Mouse (Mus musculus): ENCODE data around the gene Pex26. TPM values are rescaled to one million over a fixed set of nuclear protein-coding genes. Genes with fewer than 3 reads are reported as not detected.

Gene Pex26
- polyA plus RNA-seq, 1 experiment = 0.23 TPM

DNA sequence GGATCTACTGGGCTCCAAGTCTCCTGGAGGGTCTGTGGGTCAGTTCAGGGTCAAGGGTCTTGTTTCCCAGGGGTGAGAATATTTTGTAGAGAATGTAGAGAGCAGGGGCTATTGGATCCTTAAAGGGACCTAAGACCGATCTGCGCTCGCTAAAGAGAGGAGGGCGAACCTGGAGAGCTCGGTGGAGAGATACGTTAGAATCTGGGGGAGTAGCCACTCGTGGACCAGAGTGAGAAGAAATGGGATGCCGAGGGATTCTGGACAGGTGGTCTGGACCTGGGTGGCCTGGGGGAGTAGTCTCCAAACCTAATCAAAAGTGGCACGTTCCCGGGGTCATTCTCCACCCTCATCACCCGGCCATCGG lies 27.4 kb downstream of the Pex26 start:
- Histone ChIP-seq H3K27me3 (ENCODE audit: control insufficient read depth) (peaks cover 58% of the 10 kb centered on the region), H3K9me3 (ENCODE audit: control insufficient read depth, low read length) (peaks cover 3% of the 10 kb centered on the region; the same call in 1 of the 2 replicates), H3K36me3 (ENCODE audit: control insufficient read depth) (no peaks in the 10 kb centered on the region), H3K4me3 (replicated peaks) (peak overlapping the region; percentile 17), H3K4me1 (ENCODE audit: control insufficient read depth) (no peaks in the 10 kb centered on the region; the same call in 1 of the 2 replicates)
- no peak for TF ChIP-seq TAL1 (IDR thresholded peaks at IDR 0.05; ENCODE audit: low read length)
- no peak for TF ChIP-seq GATA1 (IDR thresholded peaks at IDR 0.05; ENCODE audit: low read length)

GRCm38 (mm10) chr6:121211743-121212142 lies 28.3 kb downstream of the Pex26 start:
- Histone ChIP-seq H3K4me3 (replicated peaks) (no peak overlapping the region), H3K36me3 (ENCODE audit: control insufficient read depth) (no peaks in the 10 kb centered on the region), H3K4me1 (ENCODE audit: control insufficient read depth) (no peaks in the 10 kb centered on the region; the same call in 1 of the 2 replicates), H3K27me3 (ENCODE audit: control insufficient read depth) (peaks cover 58% of the 10 kb centered on the region), H3K9me3 (ENCODE audit: control insufficient read depth, low read length) (peaks cover 3% of the 10 kb centered on the region; the same call in 1 of the 2 replicates)
- TF ChIP-seq GATA1 (IDR thresholded peaks at IDR 0.05; ENCODE audit: low read length) = no peak
- no peak for TF ChIP-seq TAL1 (IDR thresholded peaks at IDR 0.05; ENCODE audit: low read length)

- TF ChIP-seq GATA1 (IDR thresholded peaks at IDR 0.05; ENCODE audit: low read length) (no peak), TAL1 (IDR thresholded peaks at IDR 0.05; ENCODE audit: low read length) (no peak)
Measured at GRCm38 (mm10) chr6:121212988-121213387, 29.5 kb downstream of the Pex26 start.

GRCm38 (mm10) chr6:121214221-121214620 lies 30.8 kb downstream of the Pex26 start:
- H3K9me3 ChIP-seq (ENCODE audit: control insufficient read depth, low read length) = no peaks in the 10 kb centered on the region; the same call in 1 of the 2 replicates
- TF ChIP-seq GATA1 (IDR thresholded peaks at IDR 0.05; ENCODE audit: low read length) = no peak
- TF ChIP-seq TAL1 (IDR thresholded peaks at IDR 0.05; ENCODE audit: low read length) = no peak
- H3K4me3 ChIP-seq (replicated peaks) = no peak overlapping the region
- H3K36me3 ChIP-seq (ENCODE audit: control insufficient read depth) = no peaks in the 10 kb centered on the region
- peaks cover 56% of the 10 kb centered on the region for H3K27me3 ChIP-seq (ENCODE audit: control insufficient read depth)
- H3K4me1 ChIP-seq (ENCODE audit: control insufficient read depth) = no peaks in the 10 kb centered on the region; the same call in 1 of the 2 replicates

More at GRCm38 (mm10) chr6:121212988-121213387, 29.5 kb downstream of the Pex26 start:
- Histone ChIP-seq H3K9me3 (ENCODE audit: control insufficient read depth, low read length) (peaks cover 1% of the 10 kb centered on the region; the same call in 1 of the 2 replicates), H3K4me3 (replicated peaks) (no peak overlapping the region), H3K4me1 (ENCODE audit: control insufficient read depth) (no peaks in the 10 kb centered on the region; the same call in 1 of the 2 replicates), H3K27me3 (ENCODE audit: control insufficient read depth) (peaks cover 58% of the 10 kb centered on the region), H3K36me3 (ENCODE audit: control insufficient read depth) (no peaks in the 10 kb centered on the region)

DNA sequence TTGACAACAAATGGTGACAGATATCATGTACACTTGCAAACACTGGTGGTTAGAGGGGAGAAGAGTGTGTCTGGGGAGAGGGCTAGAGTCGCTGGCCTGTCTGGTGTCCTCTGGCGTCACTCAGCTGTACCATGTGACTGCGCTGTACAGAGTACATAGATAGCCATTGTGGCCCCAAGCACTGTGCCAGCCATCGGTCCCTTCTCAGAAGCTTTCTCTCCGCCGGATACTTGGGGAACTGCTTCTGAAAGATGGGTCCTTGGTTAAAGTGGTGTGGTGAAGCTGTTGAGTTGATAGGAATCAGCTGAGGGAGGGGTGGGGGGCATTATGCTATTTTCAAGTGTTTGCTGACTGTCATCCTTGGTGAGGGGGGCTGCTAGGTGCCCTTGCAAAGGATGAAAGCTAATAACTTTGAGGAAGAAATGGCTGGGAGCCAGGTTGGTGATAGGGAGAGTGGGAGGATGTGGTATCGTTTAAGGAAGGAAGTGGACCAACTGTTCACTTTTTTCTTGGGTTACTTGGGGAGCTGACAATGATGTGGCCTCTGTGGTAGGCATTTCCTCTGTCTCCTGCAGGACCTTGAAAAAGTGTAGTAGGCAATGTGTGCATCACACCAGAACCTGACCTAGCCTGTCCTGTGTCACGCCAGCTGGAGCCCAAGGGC lies 31.3 kb downstream of the Pex26 start:
- no peak for TF ChIP-seq TAL1 (IDR thresholded peaks at IDR 0.05; ENCODE audit: low read length)
- TF ChIP-seq GATA1 (IDR thresholded peaks at IDR 0.05; ENCODE audit: low read length) = no peak
- Histone ChIP-seq H3K27me3 (ENCODE audit: control insufficient read depth) (peaks cover 50% of the 10 kb centered on the region), H3K36me3 (ENCODE audit: control insufficient read depth) (no peaks in the 10 kb centered on the region), H3K4me3 (replicated peaks) (no peak overlapping the region), H3K4me1 (ENCODE audit: control insufficient read depth) (no peaks in the 10 kb centered on the region; the same call in 1 of the 2 replicates), H3K9me3 (ENCODE audit: control insufficient read depth, low read length) (no peaks in the 10 kb centered on the region; the same call in 1 of the 2 replicates)

DNA sequence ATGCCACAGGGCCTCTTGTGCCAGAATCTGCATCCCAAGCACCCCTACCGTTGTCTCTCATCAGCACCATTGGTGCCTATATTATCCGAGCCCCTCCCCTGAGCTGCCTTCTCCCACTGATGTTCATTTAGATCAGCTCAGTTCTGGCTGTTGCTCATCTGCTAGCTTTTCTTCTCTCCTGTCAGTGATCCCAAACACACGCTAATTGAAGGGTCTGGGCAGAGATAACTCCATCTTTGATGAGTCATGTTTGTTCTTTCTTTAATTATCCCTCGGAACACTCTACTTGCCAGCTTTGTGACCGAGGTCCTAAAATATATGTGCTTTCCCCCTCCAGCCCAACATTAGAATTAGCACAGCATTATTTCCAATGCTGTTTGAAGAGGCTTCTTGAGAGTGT lies 31.9 kb downstream of the Pex26 start:
- H3K36me3 ChIP-seq (ENCODE audit: control insufficient read depth) = no peaks in the 10 kb centered on the region
- no peaks in the 10 kb centered on the region; the same call in 1 of the 2 replicates for H3K4me1 ChIP-seq (ENCODE audit: control insufficient read depth)
- no peak overlapping the region for H3K4me3 ChIP-seq (replicated peaks)
- H3K9me3 ChIP-seq (ENCODE audit: control insufficient read depth, low read length) = no peaks in the 10 kb centered on the region; the same call in 1 of the 2 replicates
- peaks cover 45% of the 10 kb centered on the region for H3K27me3 ChIP-seq (ENCODE audit: control insufficient read depth)
- TF ChIP-seq GATA1 (IDR thresholded peaks at IDR 0.05; ENCODE audit: low read length) (no peak), TAL1 (IDR thresholded peaks at IDR 0.05; ENCODE audit: low read length) (no peak)

DNA sequence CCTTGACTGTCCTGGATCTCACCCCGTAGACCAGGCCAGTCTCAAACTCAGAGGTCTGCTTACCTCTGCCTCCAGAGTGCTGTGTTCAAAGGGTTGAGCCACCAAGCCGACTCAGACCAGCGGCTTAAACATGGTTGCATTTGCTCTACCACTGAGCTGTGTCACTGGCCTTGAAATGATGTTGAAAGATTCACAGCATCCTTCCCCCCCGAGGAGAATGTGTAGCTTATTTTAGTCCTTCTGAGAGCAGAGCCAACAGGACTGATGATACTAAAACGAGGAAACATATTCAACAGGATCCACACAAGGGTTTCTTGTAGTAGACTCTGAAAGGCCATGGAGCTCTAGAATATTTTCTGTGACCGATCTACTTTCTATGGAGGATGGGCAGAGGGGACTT lies 32.4 kb downstream of the Pex26 start:
- H3K9me3 ChIP-seq (ENCODE audit: control insufficient read depth, low read length) = no peaks in the 10 kb centered on the region; the same call in 1 of the 2 replicates
- H3K27me3 ChIP-seq (ENCODE audit: control insufficient read depth) = peaks cover 39% of the 10 kb centered on the region
- H3K36me3 ChIP-seq (ENCODE audit: control insufficient read depth) = no peaks in the 10 kb centered on the region
- no peaks in the 10 kb centered on the region for H3K4me1 ChIP-seq (ENCODE audit: control insufficient read depth)
- no peak for TF ChIP-seq GATA1 (IDR thresholded peaks at IDR 0.05; ENCODE audit: low read length)
- TF ChIP-seq TAL1 (IDR thresholded peaks at IDR 0.05; ENCODE audit: low read length) = no peak
- no peak overlapping the region for H3K4me3 ChIP-seq (replicated peaks)

DNA sequence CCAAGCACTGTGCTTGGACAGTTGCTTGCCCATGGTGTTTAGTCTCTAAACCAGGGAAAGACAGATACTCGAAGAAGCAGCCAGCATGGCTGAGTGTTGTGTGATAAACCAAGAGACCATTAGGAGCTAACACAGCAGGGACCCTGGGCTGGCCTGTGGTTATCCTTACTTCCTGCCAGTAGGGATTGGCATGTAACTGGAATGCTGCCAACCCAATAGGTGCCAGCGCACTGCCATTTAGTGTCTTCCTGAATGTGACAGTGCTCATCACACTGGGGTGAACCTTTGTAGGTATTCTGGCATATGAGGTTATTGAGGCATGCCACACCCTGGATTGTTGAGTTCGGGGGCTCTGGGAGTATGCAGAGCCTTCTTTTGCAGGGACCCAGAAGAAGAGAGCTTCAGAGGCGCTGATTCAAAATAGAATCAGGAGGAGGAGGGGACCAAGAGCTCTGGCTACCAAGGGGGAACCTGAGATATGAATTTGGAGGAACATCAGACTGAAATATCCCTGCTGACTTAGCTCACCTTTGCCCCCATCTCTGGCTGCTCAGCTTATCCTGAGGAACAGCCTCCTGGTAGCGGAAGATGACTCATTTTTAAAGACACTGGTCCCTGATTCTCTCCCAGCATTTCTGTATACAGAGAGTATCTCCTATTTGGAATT lies 33.3 kb downstream of the Pex26 start:
- H3K9me3 ChIP-seq (ENCODE audit: control insufficient read depth, low read length) = no peaks in the 10 kb centered on the region; the same call in 1 of the 2 replicates
- TF ChIP-seq TAL1 (IDR thresholded peaks at IDR 0.05; ENCODE audit: low read length) (no peak), GATA1 (IDR thresholded peaks at IDR 0.05; ENCODE audit: low read length) (no peak)
- H3K4me1 ChIP-seq (ENCODE audit: control insufficient read depth) = no peaks in the 10 kb centered on the region
- H3K27me3 ChIP-seq (ENCODE audit: control insufficient read depth) = peaks cover 31% of the 10 kb centered on the region
- no peak overlapping the region for H3K4me3 ChIP-seq (replicated peaks)
- H3K36me3 ChIP-seq (ENCODE audit: control insufficient read depth) = no peaks in the 10 kb centered on the region

DNA sequence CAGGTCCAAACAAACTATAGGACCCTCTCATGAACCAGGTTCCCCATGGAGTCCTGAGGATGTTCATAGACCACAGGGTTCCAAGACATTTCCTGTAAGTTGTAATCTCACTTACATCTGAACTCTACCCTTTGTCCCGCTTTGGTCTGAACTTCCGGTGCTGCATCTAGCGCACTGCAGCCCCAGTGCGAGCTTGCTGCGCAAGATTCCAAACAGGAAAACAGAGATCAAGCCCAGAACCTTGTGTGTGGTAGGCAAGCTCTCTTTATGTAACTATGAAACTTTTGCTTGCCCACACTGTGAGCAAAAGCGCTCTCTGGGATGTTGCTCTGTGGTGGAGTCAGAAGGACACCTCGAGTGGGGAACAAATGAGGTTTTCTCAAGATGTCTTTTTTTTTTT lies 34.5 kb downstream of the Pex26 start:
- no peaks in the 10 kb centered on the region for H3K4me1 ChIP-seq (ENCODE audit: control insufficient read depth)
- TF ChIP-seq TAL1 (IDR thresholded peaks at IDR 0.05; ENCODE audit: low read length) = no peak
- TF ChIP-seq GATA1 (IDR thresholded peaks at IDR 0.05; ENCODE audit: low read length) = no peak
- H3K4me3 ChIP-seq (replicated peaks) = no peak overlapping the region
- H3K9me3 ChIP-seq (ENCODE audit: control insufficient read depth, low read length) = no peaks in the 10 kb centered on the region
- peaks cover 19% of the 10 kb centered on the region for H3K27me3 ChIP-seq (ENCODE audit: control insufficient read depth)
- H3K36me3 ChIP-seq (ENCODE audit: control insufficient read depth) = no peaks in the 10 kb centered on the region; the same call in 1 of the 2 replicates

All from erythroblast, embryonic 14.5 days (primary cell).